Mouse (Mus musculus) liver, embryonic 16.5 days (tissue): ENCODE measurements at regions not wholly inside any gene's neighbourhood (a gene's known extent, or its start where the extent isn't known, plus 50 kb on each side); places are given as distances from the start of the nearest gene placed in this dataset.

Experiments used
- ATAC-seq: fragments of 200-750 bp; cut with Nextera tagmentation; 2 replicates; pipeline ENCODE4 v1.8.0; 2017; ENCODE audit warnings: low read depth, mild to moderate bottlenecking, moderate number of reproducible peaks, moderate library complexity
- H3K27ac ChIP-seq: fragments of 300-500 bp; sonication (generic); 2 replicates; pipeline ENCODE4 v1.5.1; 2014; ENCODE audit warnings: mild to moderate bottlenecking, low read length
- H3K27me3 ChIP-seq: fragments of 300-500 bp; sonication (generic); 2 replicates; pipeline ENCODE4 v1.6.1; 2014; ENCODE audit warnings: low read depth, low read length, mixed read lengths; ENCODE audit not compliant: control insufficient read depth, insufficient read depth
- H3K36me3 ChIP-seq: fragments of 300-500 bp; sonication (generic); 2 replicates; pipeline ENCODE4 v1.6.1; 2014; ENCODE audit warnings: mild to moderate bottlenecking; ENCODE audit not compliant: control insufficient read depth, insufficient read depth
- H3K4me1 ChIP-seq: fragments of 300-500 bp; sonication (generic); 2 replicates; pipeline ENCODE4 v1.6.1; 2014; ENCODE audit warnings: low read depth, low read length, mixed read lengths; ENCODE audit not compliant: control insufficient read depth
- H3K4me2 ChIP-seq: fragments of 300-500 bp; sonication (generic); 2 replicates; pipeline ENCODE4 v1.6.1; 2014; ENCODE audit warnings: low read depth, low read length, mixed read lengths
- H3K4me3 ChIP-seq: fragments of 300-500 bp; sonication (generic); 2 replicates; pipeline ENCODE4 v1.5.1; 2014; ENCODE audit warnings: low read depth, mild to moderate bottlenecking, low read length
- H3K9ac ChIP-seq: fragments of 300-500 bp; sonication (generic); 2 replicates; pipeline ENCODE4 v1.6.1; 2014; ENCODE audit warnings: low read depth, low read length
- H3K9me3 ChIP-seq: fragments of 300-500 bp; sonication (generic); replicated peaks from 2 replicates; pipeline ENCODE4 v1.6.1; 2016; ENCODE audit warnings: low read length; ENCODE audit not compliant: control insufficient read depth
- WGBS: fragments of 180-500 bp; shearing (Covaris S2); extraction: QIAGEN DNeasy Blood & Tissue Kit; methylation state at CpG from one replicate; pipeline ENCODE4 v1.1.7; 2014; ENCODE audit not compliant: insufficient replicate concordance; 5-methylcytosine and 5-hydroxymethylcytosine counted together

DNA sequence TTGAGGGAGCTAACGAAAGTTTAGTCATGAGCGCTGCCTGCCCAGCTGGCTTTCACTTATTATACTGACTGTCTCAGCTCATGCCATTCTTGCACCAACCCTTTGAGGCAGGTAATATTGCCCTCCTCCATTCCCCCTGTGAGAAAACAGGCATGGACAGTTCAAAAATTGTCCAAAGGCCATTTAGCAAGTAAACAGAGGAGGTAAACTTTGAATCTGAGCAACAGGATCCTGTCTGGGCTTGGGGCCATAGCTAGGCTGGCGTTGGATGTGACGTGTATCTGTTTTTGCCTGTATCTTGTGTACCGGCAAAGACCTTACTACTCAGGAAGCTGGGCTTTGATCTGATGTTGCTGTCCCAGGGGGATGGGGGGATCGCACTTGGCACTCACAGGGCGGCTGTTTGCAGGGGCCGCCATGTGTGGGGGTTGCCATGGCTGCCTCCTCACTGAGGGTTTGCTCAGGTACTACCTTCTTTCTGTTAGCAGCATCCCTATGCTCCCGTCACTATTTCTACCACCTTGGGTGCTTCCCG, 53.1 kb upstream of the Lrrc55 start:
- no peak overlapping the region for H3K4me2 ChIP-seq
- no peaks in the 10 kb centered on the region for H3K27me3 ChIP-seq
- H3K36me3 ChIP-seq = no peaks in the 10 kb centered on the region
- no peaks in the 10 kb centered on the region; the same call in 1 of the 2 replicates for H3K4me1 ChIP-seq
- H3K27ac ChIP-seq = no peak overlapping the region
- 58% methylated on average over 10 of the region's 10 CpGs for WGBS
- H3K9ac ChIP-seq = no peak overlapping the region
- peak; percentile 47; the same call in 1 of the 2 replicates for ATAC-seq
- no peak overlapping the region for H3K4me3 ChIP-seq
- no peaks in the 10 kb centered on the region for H3K9me3 ChIP-seq
